Comparison of ENCODE assay signal across 29 mouse cellular contexts in genomic region chr19:37262389-37262788, GRCm38 (mm10). TPM values are rescaled to one million over a fixed set of nuclear protein-coding genes. Genes with fewer than 3 reads are reported as not detected.
DNase-seq lines count a peak whose midpoint lies in the region; ATAC-seq and TF ChIP-seq lines count a peak whose summit lies in the region.
"Had no signal": no experiment of that assay in that cellular context is flagged by ENCODE, and none has a peak within 500 bp of the region (broad histone marks: within the 10 kb centered on the region; RNA-seq: fewer than 3 reads in every experiment).

No protein-coding gene starts in this region.

- no peaks in the 10 kb centered on the region for H3K36me3 ChIP-seq in liver, adult 2 months (ENCODE audit: control insufficient read depth, insufficient read depth, low read length)
- H3K36me3 ChIP-seq in liver, embryonic 11.5 days (ENCODE audit: control insufficient read depth, insufficient read depth, low read length), result no peaks in the 10 kb centered on the region
- H3K36me3 ChIP-seq in liver, postnatal 0 days (replicated peaks; ENCODE audit: insufficient read depth, low read length), result no peaks in the 10 kb centered on the region
- H3K36me3 ChIP-seq: embryonic facial prominence, embryonic 15.5 days; G1E; heart, embryonic 12.5 days; hindbrain, embryonic 10.5 days; limb, embryonic 10.5 days; midbrain, embryonic 10.5 days; neural tube, embryonic 13.5 days; stomach, embryonic 15.5 days had no signal

- no peak for ATAC-seq in liver, embryonic 11.5 days (replicated peaks; ENCODE audit: low FRiP score)
- ATAC-seq in liver, postnatal 0 days, result peak; percentile 53
- ATAC-seq: activated CD4-positive, CD25-positive, alpha-beta regulatory T cell, adult 4 months; forebrain, embryonic 14.5 days; intestine, postnatal 0 days; midbrain, embryonic 16.5 days had no signal

- H3K9ac ChIP-seq in liver, adult 2 months (ENCODE audit: low read depth, low read length), result peak overlapping the region; percentile 72
- no peak overlapping the region for H3K9ac ChIP-seq in liver, embryonic 11.5 days (ENCODE audit: low read depth, low read length)
- no peak overlapping the region for H3K9ac ChIP-seq in liver, postnatal 0 days (replicated peaks)
- H3K9ac ChIP-seq: embryonic facial prominence, embryonic 15.5 days; heart, embryonic 12.5 days; neural tube, embryonic 13.5 days; stomach, embryonic 15.5 days had no signal

- no peaks in the 10 kb centered on the region for H3K79me2 ChIP-seq in liver, adult 2 months (ENCODE audit: control insufficient read depth, insufficient read depth, low read length)

- TF ChIP-seq EP300 in liver, postnatal 0 days (IDR thresholded peaks at IDR 0.05; ENCODE audit: low read depth), result peak; percentile 62; the same call in 1 of the 2 replicates

- intact Hi-C loops in gastrocnemius, adult 2 months (cut with DNase I), result loop anchor here (5.0 kb wide), 1 partner anchor 40 kb away; no protein-coding TSS in a partner anchor

- H3K27ac ChIP-seq in gastrocnemius, adult 2 months, result peak overlapping the region; percentile 66
- H3K27ac ChIP-seq in liver, adult 2 months (replicated peaks; ENCODE audit: insufficient read depth, low read depth, low read length), result peak overlapping the region; percentile 77; the same call in 1 of the 2 replicates
- no peak overlapping the region for H3K27ac ChIP-seq in liver, embryonic 11.5 days (ENCODE audit: low read depth, low read length)
- H3K27ac ChIP-seq in liver, postnatal 0 days (ENCODE audit: low read depth), result peak overlapping the region; percentile 75
- H3K27ac ChIP-seq: embryonic facial prominence, embryonic 15.5 days; hindbrain, embryonic 10.5 days; limb, embryonic 10.5 days; midbrain, embryonic 10.5 days; neural tube, embryonic 13.5 days; stomach, embryonic 15.5 days had no signal

- DNase-seq in gastrocnemius, adult 2 months, result no peak
- DNase-seq in gastrocnemius, postnatal 4 days (ENCODE audit: low spot score in 2 of 2), result no peak
- peak; percentile 98 for DNase-seq in liver, adult 2 months (ENCODE audit: extremely low read depth, low read depth, low spot score)
- DNase-seq in liver, embryonic 11.5 days (ENCODE audit: low spot score), result no peak
- peak; percentile 91 for DNase-seq in 3T3-L1 (ENCODE audit: low read depth, low spot score)
- no peak for DNase-seq in liver, postnatal 0 days
- DNase-seq in layer of hippocampus, postnatal 25 days (ENCODE audit: extremely low spot score in 1 of 2, low spot score in 1 of 2), result no peak
- DNase-seq in right cerebral cortex, postnatal 25 days, result no peak
- DNase-seq: adrenal gland, postnatal 10 days; cerebellum, adult 8-10 months; cerebellum, postnatal 36 days; gastrocnemius, postnatal 10 days; heart, adult 18-20 months; heart, postnatal 10 days; liver, embryonic 13.5 days had no signal

- H3K4me3 ChIP-seq in gastrocnemius, adult 2 months, result no peak overlapping the region
- peak overlapping the region; percentile 51 for H3K4me3 ChIP-seq in liver, adult 2 months (ENCODE audit: insufficient read depth, low read depth, low read length)
- no peak overlapping the region for H3K4me3 ChIP-seq in liver, embryonic 11.5 days (ENCODE audit: low read depth, low read length)
- H3K4me3 ChIP-seq in liver, postnatal 0 days (ENCODE audit: low read depth, low read length), result no peak overlapping the region
- H3K4me3 ChIP-seq: embryonic facial prominence, embryonic 15.5 days; heart, embryonic 12.5 days; hindbrain, embryonic 10.5 days; limb, embryonic 10.5 days; midbrain, embryonic 10.5 days; myocyte; neural tube, embryonic 13.5 days; stomach, embryonic 15.5 days had no signal

- H3K4me1 ChIP-seq in liver, adult 2 months (ENCODE audit: control insufficient read depth, insufficient read depth, low read length), result peaks cover 9% of the 10 kb centered on the region
- no peaks in the 10 kb centered on the region; the same call in 1 of the 2 replicates for H3K4me1 ChIP-seq in liver, embryonic 11.5 days (replicated peaks; ENCODE audit: control insufficient read depth, insufficient read depth, low read length)
- H3K4me1 ChIP-seq in liver, postnatal 0 days (ENCODE audit: insufficient read depth), result no peaks in the 10 kb centered on the region
- H3K4me1 ChIP-seq: embryonic facial prominence, embryonic 15.5 days; limb, embryonic 10.5 days had no signal

- H3K4me2 ChIP-seq in liver, embryonic 11.5 days, result no peak overlapping the region
- H3K4me2 ChIP-seq in liver, postnatal 0 days (ENCODE audit: low read depth, low read length), result peak overlapping the region; percentile 35; the same call in 1 of the 2 replicates
- H3K4me2 ChIP-seq: embryonic facial prominence, embryonic 15.5 days; heart, embryonic 12.5 days; neural tube, embryonic 13.5 days; stomach, embryonic 15.5 days had no signal

- TF ChIP-seq CTCF in gastrocnemius, adult 2 months (IDR thresholded peaks at IDR 0.05), result no peak
- no peak for TF ChIP-seq CTCF in liver, adult 2 months (IDR thresholded peaks at IDR 0.05; ENCODE audit: low read depth, low read length)
- no peak for TF ChIP-seq CTCF in liver, postnatal 0 days (IDR thresholded peaks at IDR 0.05; ENCODE audit: low read depth)

- no peak for TF ChIP-seq POLR2A in liver, adult 2 months (IDR thresholded peaks at IDR 0.05; ENCODE audit: extremely low read depth, insufficient read depth, low read length)

- H3K9me3 ChIP-seq in liver, embryonic 11.5 days (ENCODE audit: control insufficient read depth, low read length), result no peaks in the 10 kb centered on the region
- no peaks in the 10 kb centered on the region for H3K9me3 ChIP-seq in liver, postnatal 0 days (ENCODE audit: low read length)
- H3K9me3 ChIP-seq: embryonic facial prominence, embryonic 15.5 days; G1E; heart, embryonic 12.5 days; hindbrain, embryonic 10.5 days; limb, embryonic 10.5 days; liver, embryonic 13.5 days; midbrain, embryonic 10.5 days; neural tube, embryonic 13.5 days; stomach, embryonic 15.5 days had no signal

- H3K27me3 ChIP-seq in liver, adult 2 months (ENCODE audit: control insufficient read depth, insufficient read depth, low read length), result no peaks in the 10 kb centered on the region
- H3K27me3 ChIP-seq in liver, embryonic 11.5 days (replicated peaks; ENCODE audit: control insufficient read depth, insufficient read depth, low read length), result no peaks in the 10 kb centered on the region
- H3K27me3 ChIP-seq in liver, postnatal 0 days (ENCODE audit: insufficient read depth, low read length), result no peaks in the 10 kb centered on the region
- H3K27me3 ChIP-seq: CH12.LX; embryonic facial prominence, embryonic 15.5 days; heart, embryonic 12.5 days; liver, embryonic 13.5 days; neural tube, embryonic 13.5 days; stomach, embryonic 15.5 days had no signal

- 18% methylated on average over 4 of the region's 4 CpGs for WGBS in liver, adult 2 months
- 71% methylated on average over 4 of the region's 4 CpGs for WGBS in liver, embryonic 11.5 days
- WGBS in liver, postnatal 0 days (ENCODE audit: insufficient replicate concordance), result 67% methylated on average over 4 of the region's 4 CpGs

RNA-seq across cellular contexts. Expression of gene Cpeb3, which starts 54.0 kb away (rescaled TPM):
- 10 to 100 TPM; 56.0 to 64.8 TPM for total RNA-seq in gastrocnemius, adult 2 months (2021)
- 10 to 100 TPM; 15.7 to 21.9 TPM for total RNA-seq in gastrocnemius, postnatal 4 days (2021)
- total RNA-seq in liver, adult 2 months (2014; rRNA removed), result 6.4 and 8.9 TPM in 2 replicates
- 4.3 TPM in 2 replicates for polyA plus RNA-seq in liver, adult 2 months (2012; rRNA removed)
- 1.3 and 2.0 TPM in 2 replicates for polyA plus RNA-seq in liver, embryonic 11.5 days (2014; fragmentation: Nextera tagmentation; extraction: Ambion mirVana)
- 2.1 and 2.8 TPM in 2 replicates for polyA plus RNA-seq in liver, postnatal 0 days (2015; fragmentation: Nextera tagmentation; extraction: Ambion mirVana)
- total RNA-seq in layer of hippocampus, postnatal 25 days (2021), result 10 to 100 TPM; 62.1 to 74.6 TPM

RNA-seq across cellular contexts. Expression of gene March5, which starts 55.0 kb away (rescaled TPM):
- 10 to 100 TPM; 72.5 to 84.7 TPM for total RNA-seq in gastrocnemius, adult 2 months (2021)
- 10 to 100 TPM; 54.7 to 59.5 TPM for total RNA-seq in gastrocnemius, postnatal 4 days (2021)
- total RNA-seq in liver, adult 2 months (2014; rRNA removed), result 84.0 and 93.1 TPM in 2 replicates
- 33.8 and 38.5 TPM in 2 replicates for polyA plus RNA-seq in liver, adult 2 months (2012; rRNA removed)
- 117 and 130 TPM in 2 replicates for polyA plus RNA-seq in liver, embryonic 11.5 days (2014; fragmentation: Nextera tagmentation; extraction: Ambion mirVana)
- 119 and 126 TPM in 2 replicates for polyA plus RNA-seq in liver, postnatal 0 days (2015; fragmentation: Nextera tagmentation; extraction: Ambion mirVana)
- 10 to 100 TPM; 84.7 to 88.2 TPM for total RNA-seq in layer of hippocampus, postnatal 25 days (2021)

Comparison
In these comparisons a context has a peak if more than half of its experiments do, and no peak if none do; other contexts are left out.
1. DNase-seq: peak in liver, adult 2 months (single experiment) and 3T3-L1 (single experiment); none in gastrocnemius, adult 2 months (single experiment), gastrocnemius, postnatal 4 days (0 of 2), liver, embryonic 11.5 days (single experiment), liver, postnatal 0 days (single experiment), layer of hippocampus, postnatal 25 days (0 of 2) and right cerebral cortex, postnatal 25 days (single experiment).